Mouse (Mus musculus): Measurements from ENCODE around the gene Cwc27.

Cwc27 gene

DNA sequence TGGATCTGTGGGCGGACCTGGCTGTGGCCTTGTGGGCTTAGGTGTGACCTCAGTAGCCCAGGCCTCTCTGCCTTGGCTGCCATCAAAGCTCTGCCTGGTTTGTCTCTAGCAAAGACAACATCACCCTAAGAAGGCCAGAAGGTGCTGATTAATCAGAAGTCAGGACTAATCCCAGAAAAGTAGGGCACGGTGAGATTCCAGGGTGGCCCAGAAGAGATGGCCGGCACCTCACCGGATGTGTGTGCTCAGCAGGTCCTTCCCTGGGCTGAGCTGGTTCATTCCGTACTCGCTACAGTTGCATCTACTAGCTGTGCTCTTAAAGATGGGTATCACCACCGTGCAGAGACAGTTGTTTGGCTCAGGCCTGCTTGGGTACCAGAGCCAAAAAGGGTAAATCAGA lies 201.8 kb downstream of the Cwc27 start:
- DNase-seq (ENCODE audit: extremely low spot score, low spot score) = no peak

DNA sequence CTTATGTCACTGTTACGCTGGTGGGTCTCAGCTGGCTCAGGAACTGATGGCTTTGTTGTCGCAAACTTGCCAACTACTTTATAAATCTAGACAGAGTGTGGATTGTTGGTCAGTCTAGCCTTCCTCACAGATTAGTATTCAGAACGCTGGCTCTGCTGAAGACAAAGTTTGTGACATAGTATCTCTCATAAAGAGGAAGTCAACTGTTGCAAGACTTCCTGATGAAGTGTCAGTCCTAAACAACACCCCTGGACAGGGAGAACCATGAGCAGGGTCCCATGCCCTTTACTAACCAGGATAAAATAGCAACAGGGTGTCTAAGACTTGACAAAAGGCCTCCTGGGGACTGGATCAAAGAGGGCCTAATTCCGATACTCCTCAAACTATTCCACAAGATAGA lies 205.6 kb downstream of the Cwc27 start:
- no peak for DNase-seq (ENCODE audit: extremely low spot score, low spot score)

DNA sequence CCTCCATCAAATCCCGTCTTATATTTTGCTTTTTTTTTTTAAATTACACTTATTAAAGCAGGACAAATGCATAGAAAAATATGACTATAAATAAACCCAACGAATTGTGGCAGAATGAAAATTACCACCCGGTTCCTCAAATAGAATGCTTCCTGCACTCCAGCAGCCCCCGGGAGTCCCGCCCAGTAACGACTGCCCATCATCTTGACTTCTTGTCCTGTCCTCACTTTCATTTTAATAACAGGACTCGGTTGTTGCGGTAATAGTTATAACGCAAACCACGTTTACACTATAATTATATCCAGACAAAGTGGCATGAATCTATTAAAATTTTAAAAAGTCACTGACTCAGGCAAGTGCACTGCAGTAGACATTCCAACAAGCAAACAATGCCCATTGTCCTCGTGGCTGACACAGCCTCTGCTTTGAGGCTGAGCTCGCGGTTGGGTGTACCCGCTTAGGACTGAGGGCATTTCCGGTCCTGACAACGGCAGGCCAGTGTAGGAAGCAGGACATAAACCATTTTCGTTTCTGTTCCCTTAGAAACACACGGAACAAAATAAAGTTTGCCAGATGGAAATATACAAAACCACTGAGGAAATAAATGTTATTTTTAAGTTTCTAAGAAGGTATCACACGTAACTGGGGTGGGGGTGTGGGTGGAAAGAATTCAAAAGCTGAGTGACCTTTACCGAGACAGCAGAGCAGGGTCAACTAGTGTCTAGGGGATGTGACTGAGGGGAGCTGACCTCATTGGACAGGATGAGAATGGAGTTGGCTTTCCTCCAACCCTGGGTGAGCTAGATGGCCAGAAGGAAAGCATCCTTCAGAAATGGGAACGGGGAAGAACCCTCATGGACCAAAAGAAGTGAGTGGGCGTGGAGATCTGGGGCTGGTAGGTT lies 206.5 kb downstream of the Cwc27 start:
- DNase-seq (ENCODE audit: extremely low spot score, low spot score) = no peak

DNA sequence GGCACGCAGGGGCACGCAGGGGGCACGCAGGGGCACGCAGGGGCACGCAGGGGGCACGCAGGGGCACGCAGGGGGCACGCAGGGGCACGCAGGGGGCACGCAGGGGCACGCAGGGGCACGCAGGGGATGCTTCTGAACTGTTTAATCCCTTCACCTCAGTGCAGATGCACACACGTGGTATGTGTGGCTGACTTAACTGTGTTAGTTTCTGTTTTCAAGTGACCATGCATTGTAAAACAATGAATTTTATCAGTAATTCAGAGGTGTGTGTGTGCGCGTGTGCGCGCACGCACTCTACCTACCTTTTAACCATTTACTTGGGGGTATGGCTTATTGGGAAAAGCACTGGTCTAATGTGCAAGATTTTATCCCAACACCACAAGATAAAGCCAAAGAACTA lies 208.4 kb downstream of the Cwc27 start:
- no peak for DNase-seq (ENCODE audit: extremely low spot score, low spot score)

DNA sequence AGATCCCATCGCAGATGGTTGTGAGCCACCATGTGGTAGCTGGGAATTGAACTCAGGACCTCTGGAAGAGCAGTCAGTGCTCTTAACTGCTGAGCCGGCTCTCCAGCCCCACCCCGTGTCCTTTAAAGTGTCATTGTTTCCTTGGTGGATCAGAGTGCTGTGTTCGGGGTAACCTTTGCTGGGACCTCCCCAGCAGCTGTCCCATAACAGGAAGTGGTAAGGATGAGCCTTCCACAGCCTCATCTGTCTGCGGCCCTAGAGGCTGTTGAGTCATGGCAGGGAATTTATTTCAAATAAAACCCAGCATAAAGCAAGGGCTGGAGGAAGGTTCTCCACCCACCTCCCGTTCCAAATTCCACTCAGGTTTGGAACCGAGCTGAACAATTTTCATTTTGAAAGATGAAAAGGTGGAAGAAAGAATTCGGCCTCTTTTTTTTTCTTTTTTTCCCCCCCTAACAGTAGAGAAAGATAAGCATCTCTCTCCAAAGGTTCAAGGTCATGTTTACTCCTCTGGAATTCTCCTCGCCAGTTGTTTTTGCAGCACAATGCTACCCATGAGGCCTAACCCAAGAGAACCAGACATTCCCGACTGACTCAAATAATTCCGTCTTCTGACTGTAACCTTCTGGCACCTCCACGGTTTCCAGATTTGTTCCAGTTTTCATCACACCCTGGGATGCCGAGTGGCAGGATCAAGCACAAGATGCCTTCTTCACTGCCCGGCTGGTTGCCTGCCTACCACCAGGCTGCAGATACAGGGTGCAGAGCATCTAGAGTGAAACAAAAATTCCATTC lies 210.0 kb downstream of the Cwc27 start:
- no peak for DNase-seq (ENCODE audit: extremely low spot score, low spot score)

DNA sequence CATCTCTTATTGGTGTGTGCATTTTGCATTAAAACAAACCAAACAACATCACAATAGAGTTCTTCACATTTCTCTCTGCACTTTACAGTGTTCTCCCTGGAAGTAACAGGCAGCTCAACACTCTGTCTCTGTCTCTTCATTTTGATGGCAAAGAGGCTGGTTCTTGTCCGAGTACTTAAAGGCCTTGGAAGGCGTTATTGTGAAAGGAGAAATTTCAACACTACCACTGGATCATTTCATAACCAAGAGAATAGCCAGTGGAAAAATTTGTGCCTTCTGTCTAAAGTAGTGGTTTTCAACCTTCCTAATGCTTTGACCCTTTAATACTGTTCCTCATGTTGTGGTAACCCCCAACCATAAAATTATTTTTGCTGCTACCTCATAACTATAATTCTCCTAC lies 211.8 kb downstream of the Cwc27 start:
- DNase-seq (ENCODE audit: extremely low spot score, low spot score) = no peak

DNA sequence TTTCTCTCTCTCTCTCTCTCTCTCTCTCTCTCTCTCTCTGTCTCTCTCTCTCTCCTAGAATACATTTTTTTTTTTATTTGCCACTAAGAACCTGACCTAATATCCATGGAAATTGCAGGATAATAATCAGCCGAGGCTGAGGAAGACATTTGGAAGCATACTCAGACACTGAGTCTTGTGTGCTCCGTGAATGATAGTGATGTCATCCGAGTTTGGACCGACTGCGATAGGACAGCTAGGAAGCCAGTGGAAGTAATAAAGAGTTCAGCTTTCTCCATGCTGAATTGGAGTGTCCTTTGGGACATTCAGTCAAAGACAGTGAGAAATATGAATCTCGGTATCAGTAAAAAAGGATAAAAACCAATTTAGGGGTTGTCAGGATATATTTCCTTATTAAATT lies 214.7 kb downstream of the Cwc27 start:
- no peak for DNase-seq (ENCODE audit: extremely low spot score, low spot score)

DNA sequence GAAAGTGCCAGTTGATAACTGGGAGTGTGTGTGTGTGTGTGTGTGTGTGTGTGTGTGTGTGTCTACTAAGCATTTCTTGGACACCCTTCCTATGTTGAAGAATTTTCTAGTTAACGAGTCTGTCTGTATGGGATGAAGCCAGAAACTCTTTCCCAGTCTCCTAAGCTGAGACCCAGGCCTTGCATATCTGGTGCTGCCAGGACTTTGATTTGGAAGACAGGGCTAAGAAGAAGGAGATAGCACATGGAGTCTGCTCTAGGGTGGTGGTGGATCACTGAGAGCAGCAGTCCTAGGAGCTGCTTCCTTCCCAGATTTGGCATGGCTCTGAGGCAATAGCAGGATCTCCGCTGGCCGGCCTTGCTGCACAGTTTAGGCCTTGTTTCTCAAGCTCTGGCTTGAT lies 215.2 kb downstream of the Cwc27 start:
- no peak for DNase-seq (ENCODE audit: extremely low spot score, low spot score)

DNA sequence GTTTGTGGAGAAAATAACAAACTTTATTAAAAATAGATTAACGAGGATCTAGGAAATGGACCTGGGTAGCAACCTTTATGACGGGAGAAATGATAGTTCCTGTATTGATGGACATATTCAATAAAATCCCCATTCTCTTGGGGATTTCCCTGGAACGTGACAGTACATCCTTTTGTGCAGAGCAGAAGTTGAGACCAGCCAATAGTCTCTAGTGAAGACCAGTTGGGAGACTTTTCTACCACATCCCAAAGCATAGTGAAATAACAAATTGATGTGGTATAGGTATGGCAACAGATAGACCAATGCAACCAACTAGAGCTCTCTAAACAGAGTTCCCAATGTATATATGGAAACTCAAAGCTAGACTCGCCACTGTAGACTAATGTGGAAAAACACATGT lies 220.7 kb downstream of the Cwc27 start:
- no peak for DNase-seq (ENCODE audit: extremely low spot score, low spot score)

DNA sequence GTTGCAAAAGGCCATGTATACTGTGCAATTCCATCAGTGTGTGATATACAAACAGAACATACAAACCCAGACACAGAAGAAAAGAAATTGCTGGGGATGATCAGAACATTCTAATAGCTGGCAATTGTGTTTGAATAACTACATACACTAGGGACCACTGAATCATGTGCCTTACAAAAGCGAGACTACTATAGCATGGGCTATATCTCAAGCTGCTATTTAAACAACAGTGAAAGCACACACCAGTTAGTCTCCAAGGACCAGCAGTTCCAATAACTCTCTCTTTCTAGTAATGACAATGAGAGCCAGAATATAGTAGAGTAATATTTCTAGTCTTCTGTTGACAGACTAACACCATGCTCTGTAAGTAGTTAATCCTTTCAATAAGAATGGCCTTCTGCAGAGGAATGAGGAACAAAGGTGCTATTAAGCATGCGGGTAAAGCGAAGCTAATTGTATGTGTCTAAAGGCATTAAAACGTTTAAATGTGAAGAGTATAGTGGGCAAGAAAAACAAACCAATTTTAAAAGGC lies 222.1 kb downstream of the Cwc27 start:
- no peak for DNase-seq (ENCODE audit: extremely low spot score, low spot score)

DNA sequence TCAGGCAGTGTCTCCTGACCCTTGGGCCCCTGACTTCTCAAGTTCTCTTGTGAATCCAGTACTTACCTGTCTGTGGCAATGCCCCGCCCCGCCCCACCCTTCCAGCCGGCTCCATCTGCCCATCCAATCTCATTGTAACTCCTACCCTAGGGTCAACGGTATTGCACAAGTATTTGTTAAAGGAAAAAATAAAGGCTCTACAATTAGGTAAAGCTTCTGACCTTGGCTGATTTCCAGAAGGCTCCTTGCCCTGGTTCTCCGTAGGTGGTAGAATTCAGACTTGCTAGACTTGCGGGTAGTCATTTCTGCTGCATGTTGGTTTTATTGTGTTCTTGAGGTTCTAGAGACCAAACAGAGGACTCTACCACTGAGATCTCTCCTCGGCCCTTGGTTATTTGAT lies 226.0 kb downstream of the Cwc27 start:
- DNase-seq (ENCODE audit: extremely low spot score, low spot score) = no peak

DNA sequence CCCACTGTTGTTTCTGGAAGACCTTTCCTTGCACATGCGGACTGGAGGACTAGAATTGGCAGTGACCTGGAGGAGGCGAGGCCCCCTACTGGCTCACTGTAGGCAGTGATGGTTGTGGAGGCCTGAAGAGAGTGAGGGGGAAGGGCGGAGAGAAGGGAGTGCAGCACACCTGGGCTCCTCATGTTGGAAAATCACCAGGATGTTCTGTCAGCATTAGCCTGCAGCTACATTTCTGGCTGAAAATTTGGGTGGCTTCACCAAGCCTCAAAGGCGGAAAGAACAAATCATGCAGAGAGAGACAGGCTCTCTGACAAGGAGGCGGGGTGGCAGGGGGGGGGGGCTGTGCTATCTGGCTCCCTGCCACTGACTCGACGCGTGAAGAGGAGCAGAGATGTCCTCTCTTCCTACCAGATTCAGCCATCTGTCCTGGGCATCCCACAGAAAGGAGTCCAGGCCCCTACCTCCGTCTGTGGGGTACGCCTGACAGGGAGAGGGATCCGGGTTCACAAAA lies 226.8 kb downstream of the Cwc27 start:
- no peak for DNase-seq (ENCODE audit: extremely low spot score, low spot score)

DNA sequence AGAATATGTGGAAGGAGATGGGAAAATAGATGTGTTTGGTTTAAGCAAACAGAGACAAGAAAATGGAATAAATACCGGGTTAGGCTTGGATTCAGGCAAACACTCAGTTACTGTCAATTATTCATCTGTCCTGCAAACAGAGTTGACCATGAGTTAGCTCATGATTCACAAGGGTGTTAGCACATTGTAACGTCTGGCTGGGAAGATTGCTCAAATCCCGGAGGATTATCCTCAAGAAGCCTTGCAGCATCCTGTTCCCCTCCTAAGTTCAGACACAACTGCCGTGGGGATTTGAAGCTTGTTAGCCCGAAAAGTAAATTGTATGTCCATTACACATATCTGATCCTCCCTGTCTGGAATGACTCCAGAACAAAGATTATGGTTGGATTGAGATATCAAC lies 228.6 kb downstream of the Cwc27 start:
- no peak for DNase-seq (ENCODE audit: extremely low spot score, low spot score)

Data from neural tube, embryonic 10.5 days (tissue).